Mouse (Mus musculus) Patski (cell line): ENCODE results near the gene Slit1. TPM values are rescaled to one million over a fixed set of nuclear protein-coding genes. Genes with fewer than 3 reads are reported as not detected.

ENCODE experiments used
- ATAC-seq: fragments of 100-300 bp; one replicate; pipeline ENCODE4 v1.8.0; 2021
- CTCF ChIA-PET: fragments of 350-600 bp; sonication (Branson Sonifier 250); formaldehyde crosslinking; loops from one replicate; lab custom pipeline; 2022; ENCODE audit warnings: inconsistent platforms; lab: Charles Lee
- POLR2A ChIA-PET: fragments of 350-600 bp; sonication (Branson Sonifier 250); formaldehyde crosslinking; loops from one replicate; lab custom pipeline; 2022; ENCODE audit warnings: antibody characterized with exemption, inconsistent platforms; lab: Charles Lee
- DNase-seq: peaks from one replicate; pipeline ENCODE4 v3.0.0-alpha.2; 2011; ENCODE audit warnings: low read depth, low spot score
- H3K27me3 ChIP-seq: fragments of 371-371 bp; one replicate; pipeline ENCODE4 v1.5.1; 2021
- CTCF ChIP-seq: fragments of 100-300 bp; IDR thresholded peaks from one replicate; pipeline ENCODE4 v1.5.1; 2021
- in situ Hi-C: fragments of 300-500 bp; cut with MboI; formaldehyde crosslinking; loops from 3 replicates; pipeline ENCODE4 v1.11.1; 2018; ENCODE audit warnings: low pct_unique_long_range_greater_than_20kb, mixed read lengths
- polyA plus RNA-seq: library from polyadenylated mRNA; unstranded; gene quantifications from one replicate; pipeline ENCODE4 v1.2.3, GENCODE M21; 2021

The Slit1 gene
- polyA plus RNA-seq, 1 experiment from 2014 or later = 0.08 TPM

DNA sequence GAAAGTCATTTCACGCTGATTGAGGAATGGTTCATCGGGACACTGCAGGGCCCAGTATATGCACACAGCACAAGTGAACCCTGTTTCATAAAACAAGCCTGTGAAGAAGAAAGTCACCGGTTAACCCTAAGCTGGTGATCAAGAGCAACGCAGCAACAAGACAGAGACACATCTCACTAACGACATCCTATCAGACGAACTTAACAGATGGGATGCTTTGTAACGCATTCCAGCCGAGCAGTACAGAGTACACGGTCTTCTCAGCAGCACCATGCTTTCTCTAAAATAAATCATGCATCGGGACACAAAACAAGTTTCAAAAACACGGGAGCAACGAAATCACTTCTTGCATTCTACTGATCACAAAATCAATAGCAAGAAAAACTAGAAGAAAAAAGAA, 35.6 kb downstream of the Slit1 start:
- no peak for DNase-seq
- H3K27me3 ChIP-seq = peaks cover 49% of the 10 kb centered on the region
- in situ Hi-C loops = no loop called here
- TF ChIP-seq CTCF = no peak
- CTCF ChIA-PET = no interaction called here
- ATAC-seq = no peak
- POLR2A ChIA-PET = no interaction called here

DNA sequence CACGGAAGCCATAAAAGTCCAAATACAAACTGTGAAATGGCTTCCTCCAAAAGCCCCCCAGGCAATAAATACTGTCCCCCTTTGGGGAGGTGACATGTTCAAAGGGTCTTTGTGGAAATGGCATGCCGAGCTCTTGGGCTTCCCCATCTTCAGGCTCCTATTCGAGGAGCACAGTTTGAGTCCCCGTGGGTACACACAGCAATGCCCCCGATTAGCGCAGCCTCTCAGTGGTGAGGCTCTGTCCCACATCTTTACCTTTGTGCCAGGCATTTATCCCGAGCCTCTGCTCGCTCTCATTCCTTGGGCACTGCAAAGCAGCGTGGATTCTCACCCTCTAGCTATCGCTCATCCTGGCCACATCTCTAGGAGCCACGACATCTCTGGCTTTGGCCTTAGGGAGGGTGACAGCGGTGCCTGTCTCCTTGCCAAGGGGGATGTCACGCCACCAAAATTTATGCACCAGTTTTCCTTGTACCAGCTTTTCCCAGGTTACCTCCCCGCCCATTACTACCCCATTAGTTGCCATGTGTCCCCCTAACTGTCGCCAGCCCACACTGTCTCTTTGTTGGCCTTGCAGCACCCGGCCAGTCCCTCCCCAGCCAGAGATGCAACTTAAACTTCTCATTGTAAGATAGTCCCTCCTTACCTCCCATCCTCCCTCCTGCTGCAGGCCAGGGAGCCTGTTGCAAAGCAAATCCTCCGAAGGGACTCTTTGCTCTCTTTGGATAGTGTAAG, 37.2 kb downstream of the Slit1 start:
- ATAC-seq (no peak), DNase-seq (no peak)
- POLR2A ChIA-PET = no interaction called here
- no peak for TF ChIP-seq CTCF
- CTCF ChIA-PET = no interaction called here
- in situ Hi-C loops = no loop called here
- H3K27me3 ChIP-seq = peaks cover 42% of the 10 kb centered on the region

DNA sequence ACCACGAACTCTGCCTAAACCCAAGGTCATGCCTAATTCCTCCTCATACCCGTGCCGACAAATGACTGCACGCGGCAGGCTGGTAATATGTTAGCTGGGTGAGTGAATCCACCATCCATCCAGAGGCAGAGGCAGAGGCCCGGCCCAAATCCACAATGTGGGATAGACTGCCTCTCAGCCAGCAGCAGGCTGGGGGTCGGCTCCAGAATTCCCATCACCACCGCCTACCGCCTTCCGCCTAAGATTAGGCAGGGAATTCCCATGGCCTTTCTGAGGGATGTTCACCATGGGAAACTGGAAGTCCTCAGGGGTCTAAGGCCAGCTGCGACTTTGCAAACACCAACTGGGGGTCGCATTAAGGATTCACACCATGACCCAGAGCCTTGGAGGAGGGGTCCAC, 38.0 kb downstream of the Slit1 start:
- CTCF ChIA-PET = interaction anchor here (1.4 kb wide), 1 partner anchor 13 kb away, joined by 3 read pairs; no protein-coding TSS in a partner anchor
- POLR2A ChIA-PET = interaction anchor here (0.6 kb wide), 1 partner anchor 450 kb away, joined by 4 read pairs; no protein-coding TSS in a partner anchor

DNA sequence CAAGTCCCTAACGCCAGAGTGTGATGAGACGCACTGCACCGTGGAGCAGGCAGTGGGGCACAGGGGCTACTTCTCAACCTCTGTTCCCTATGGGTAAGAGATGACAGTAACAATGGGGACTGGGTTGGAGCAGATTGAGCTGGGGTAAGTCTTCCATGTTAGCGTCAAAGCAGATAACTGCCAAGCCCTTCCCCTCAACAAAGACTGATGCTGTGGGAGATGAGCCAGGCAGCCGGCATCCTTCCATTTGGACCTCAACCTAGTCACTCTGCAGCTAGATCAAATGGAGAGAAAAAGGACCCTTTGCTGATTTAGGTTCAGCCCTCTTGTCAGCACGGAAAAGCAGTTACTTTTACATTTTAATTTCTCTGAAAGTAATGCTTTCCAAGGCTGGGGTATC, 40.8 kb downstream of the Slit1 start:
- CTCF ChIA-PET = no interaction called here
- no peak for ATAC-seq
- TF ChIP-seq CTCF = no peak
- peaks cover 46% of the 10 kb centered on the region for H3K27me3 ChIP-seq
- in situ Hi-C loops = no loop called here
- DNase-seq = no peak
- POLR2A ChIA-PET = no interaction called here

More for the DNA sequence above, 38.0 kb downstream of the Slit1 start:
- in situ Hi-C loops = no loop called here
- TF ChIP-seq CTCF = no peak
- H3K27me3 ChIP-seq = peaks cover 45% of the 10 kb centered on the region
- DNase-seq = no peak
- no peak for ATAC-seq

DNA sequence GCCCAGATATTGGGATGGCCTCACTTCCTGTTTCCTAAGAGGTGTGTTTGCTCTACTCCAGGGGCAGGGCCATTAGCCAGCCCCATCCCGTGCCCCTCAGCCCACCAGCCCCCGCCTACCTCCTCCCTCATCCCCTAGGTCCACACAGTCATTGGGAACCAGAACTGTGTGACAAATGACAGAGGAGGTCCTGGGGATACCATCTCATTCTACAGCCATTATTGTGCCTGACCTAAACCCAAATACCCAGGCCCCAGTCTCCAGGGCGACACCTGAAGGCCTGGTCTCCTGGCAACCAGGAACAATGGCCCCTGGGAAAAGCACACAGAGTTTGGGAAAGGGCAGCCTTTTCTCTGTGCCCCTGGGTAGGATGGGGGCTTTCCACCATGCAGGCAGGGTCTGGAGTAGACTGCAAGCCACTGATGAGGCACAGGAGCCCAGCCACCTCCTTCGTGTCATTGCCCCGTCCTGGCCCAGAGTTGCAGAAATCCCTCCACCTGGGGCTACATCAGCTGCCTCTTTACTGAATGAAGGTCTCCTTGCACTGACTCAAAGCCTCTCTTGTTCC, 44.5 kb downstream of the Slit1 start:
- ChIA-PET POLR2A (no interaction called here), CTCF (no interaction called here)
- peaks cover 38% of the 10 kb centered on the region for H3K27me3 ChIP-seq
- TF ChIP-seq CTCF = no peak
- ATAC-seq = no peak
- in situ Hi-C loops = no loop called here
- DNase-seq = no peak

DNA sequence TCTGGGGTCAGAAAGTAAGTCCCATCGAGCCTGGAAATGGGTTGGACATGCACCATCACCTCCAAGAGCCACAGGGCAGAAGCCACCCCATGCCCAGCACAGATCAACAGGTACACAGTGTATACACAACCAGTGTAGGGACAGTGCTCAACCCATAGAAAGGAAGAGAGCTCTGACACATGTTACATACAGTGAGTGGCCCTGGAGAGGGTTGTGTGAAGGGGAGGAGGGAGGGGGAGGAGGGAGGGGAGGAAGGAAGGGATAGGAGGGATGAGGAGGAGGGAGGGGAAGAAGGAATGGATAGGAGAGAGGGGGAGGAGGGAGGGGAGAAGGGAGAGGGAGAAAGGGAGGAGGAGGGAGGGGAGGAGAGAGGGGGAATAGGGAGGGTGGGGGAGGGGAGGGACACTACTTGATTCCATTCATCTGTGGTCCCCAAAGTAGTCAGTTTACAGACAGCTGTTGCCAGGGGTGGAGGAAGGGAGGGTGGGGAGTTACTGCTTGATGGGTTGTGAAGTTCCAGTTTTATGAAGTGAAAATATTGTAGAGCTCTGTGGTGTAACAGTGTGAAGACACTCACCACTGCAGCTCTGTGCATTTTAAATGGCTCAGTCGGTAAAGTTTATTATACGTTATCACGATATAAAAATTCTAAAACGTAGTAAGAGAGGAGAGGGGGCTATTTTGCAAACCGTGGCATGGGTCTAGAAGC, 45.5 kb downstream of the Slit1 start:
- TF ChIP-seq CTCF = no peak
- H3K27me3 ChIP-seq = peaks cover 40% of the 10 kb centered on the region
- no peak for ATAC-seq
- in situ Hi-C loops = no loop called here
- CTCF ChIA-PET = interaction anchor here (1.3 kb wide), 1 partner anchor 42 kb away, joined by 3 read pairs; no protein-coding TSS in a partner anchor
- no peak for DNase-seq
- POLR2A ChIA-PET = interaction anchor here (0.6 to 1.0 kb wide), 3 partner anchors 12 to 60 kb away, joined by 3 to 4 read pairs (median 4); no protein-coding TSS in a partner anchor

DNA sequence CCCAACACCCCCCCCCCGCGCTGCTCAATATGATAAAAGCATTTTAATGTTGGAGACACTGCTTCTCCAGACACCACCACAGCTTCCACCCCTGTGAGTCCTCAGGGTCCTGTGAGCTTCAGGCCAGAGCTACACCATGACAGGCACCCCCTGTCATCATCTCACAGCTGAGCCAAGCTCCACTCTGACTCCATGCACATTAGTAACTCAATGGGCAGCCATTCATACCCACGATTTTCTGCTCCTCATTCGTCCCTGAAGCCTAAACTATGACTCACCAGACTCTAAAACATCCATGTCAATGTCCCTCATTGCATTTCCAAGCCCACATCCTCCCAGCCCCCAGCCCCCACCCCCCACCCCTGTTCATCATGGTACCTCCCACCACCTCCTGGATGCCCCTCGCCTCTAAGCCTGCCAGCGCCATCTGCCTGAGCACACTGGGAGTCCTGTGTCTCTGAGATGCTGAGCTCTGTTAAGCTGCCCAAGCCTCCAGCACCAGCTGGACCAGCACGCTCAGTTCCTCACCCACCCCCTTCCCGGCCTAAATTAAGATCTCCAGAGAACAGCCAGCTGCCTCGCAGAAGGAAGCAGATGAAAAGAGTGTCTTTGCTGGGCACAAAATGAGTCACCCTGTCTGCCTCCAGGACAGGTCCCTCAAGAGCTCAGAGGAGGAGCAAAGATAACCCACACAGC, 46.2 kb downstream of the Slit1 start:
- DNase-seq (no peak), ATAC-seq (no peak)
- in situ Hi-C loops = no loop called here
- ChIA-PET CTCF (interaction anchor here (1.3 kb wide), 1 partner anchor 41 kb away, joined by 3 read pairs; no protein-coding TSS in a partner anchor), POLR2A (interaction anchor here (0.7 to 1.0 kb wide), 2 partner anchors 11 to 27 kb away, joined by 3 to 4 read pairs; no protein-coding TSS in a partner anchor)
- H3K27me3 ChIP-seq = peaks cover 36% of the 10 kb centered on the region
- no peak for TF ChIP-seq CTCF

DNA sequence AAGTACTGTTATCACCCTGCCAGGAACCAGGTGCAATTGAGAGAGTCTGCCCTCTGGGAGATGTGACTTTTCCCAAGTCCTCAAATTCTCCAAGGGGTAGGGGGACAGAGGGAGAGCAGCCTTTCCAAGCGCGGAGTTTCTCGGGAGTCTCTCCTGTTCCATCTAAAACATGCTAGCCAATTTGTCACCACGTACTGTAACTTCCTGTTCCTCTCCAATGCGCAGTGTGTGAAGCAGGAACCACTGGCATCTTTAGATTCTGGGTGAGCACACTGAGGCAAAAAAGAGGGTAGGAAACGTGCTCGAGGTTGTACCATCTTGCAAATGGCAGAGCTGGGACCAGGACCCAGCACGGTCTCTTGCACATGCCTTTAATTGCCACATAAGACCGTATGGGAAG, 47.0 kb downstream of the Slit1 start:
- in situ Hi-C loops = no loop called here
- TF ChIP-seq CTCF = no peak
- ChIA-PET CTCF (interaction anchor here (0.9 kb wide), 1 partner anchor 41 kb away, joined by 3 read pairs; no protein-coding TSS in a partner anchor), POLR2A (no interaction called here)
- peaks cover 36% of the 10 kb centered on the region for H3K27me3 ChIP-seq
- no peak for DNase-seq
- ATAC-seq = no peak

DNA sequence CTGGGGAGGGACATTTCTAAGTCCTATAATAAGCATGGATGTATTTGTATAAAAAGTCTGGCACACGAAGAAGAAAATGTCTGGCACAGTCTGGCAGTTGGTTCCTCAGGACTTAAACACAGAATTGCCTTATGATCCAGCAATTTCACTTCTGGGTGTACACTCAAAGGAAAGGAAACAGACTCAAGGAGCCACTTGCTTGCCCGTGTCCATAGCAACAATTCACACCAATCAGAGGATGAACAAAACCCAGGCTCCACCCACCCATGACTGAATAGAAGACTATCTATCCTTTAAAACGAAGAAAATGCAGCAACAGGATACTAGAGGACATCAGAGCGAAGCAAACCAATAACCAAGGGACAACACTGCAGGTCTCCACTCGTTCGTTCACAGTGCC, 48.4 kb downstream of the Slit1 start:
- POLR2A ChIA-PET = no interaction called here

DNA sequence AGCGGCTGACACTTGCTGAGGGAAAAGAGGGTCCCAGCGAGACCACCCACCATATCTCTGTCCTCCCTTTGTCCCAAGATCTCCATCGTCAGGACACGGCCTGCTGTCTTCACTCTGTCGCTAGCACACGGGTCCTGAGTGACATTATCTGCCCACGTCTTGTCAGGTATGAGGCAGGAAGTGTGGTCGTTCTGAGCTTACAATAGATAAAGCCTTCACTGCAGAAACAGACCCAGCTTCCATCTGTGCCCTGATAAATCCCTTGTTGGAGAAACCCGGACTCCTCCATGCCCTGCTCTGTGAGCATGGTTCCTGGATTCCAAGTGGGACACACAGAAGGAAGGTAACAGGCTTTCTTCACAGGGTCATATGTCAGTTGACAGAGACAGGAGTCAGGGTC, 48.9 kb downstream of the Slit1 start:
- H3K27me3 ChIP-seq = peaks cover 31% of the 10 kb centered on the region
- ATAC-seq (no peak), DNase-seq (no peak)
- TF ChIP-seq CTCF = no peak
- in situ Hi-C loops = no loop called here
- ChIA-PET POLR2A (interaction anchor here (0.6 kb wide), 1 partner anchor 404 kb away, joined by 4 read pairs; no protein-coding TSS in a partner anchor), CTCF (no interaction called here)

More for the DNA sequence above, 48.4 kb downstream of the Slit1 start:
- CTCF ChIA-PET = no interaction called here
- no peak for ATAC-seq
- in situ Hi-C loops = no loop called here
- TF ChIP-seq CTCF = no peak
- H3K27me3 ChIP-seq = peaks cover 27% of the 10 kb centered on the region
- no peak for DNase-seq
